Mouse (Mus musculus) limb, embryonic 12.5 days (tissue): ENCODE measurements around the gene Bicdl2. TPM values are rescaled to one million over a fixed set of nuclear protein-coding genes. Genes with fewer than 3 reads are reported as not detected.
A peak's percentile ranks its signal among the peaks of the same experiment; 100 is the strongest.

Experiments
- ATAC-seq: fragments of 200-750 bp; cut with Nextera tagmentation; 2 replicates; pipeline ENCODE4 v1.8.0; 2017; ENCODE audit warnings: low read depth, moderate TSS enrichment; ENCODE audit not compliant: insufficient number of reproducible peaks, insufficient read depth, low FRiP score, low TSS enrichment
- H3K27ac ChIP-seq: fragments of 300-500 bp; sonication (generic); 2 replicates; pipeline ENCODE4 v1.5.1; 2016; ENCODE audit warnings: mild to moderate bottlenecking, moderate library complexity
- H3K27me3 ChIP-seq: fragments of 300-500 bp; sonication (generic); 2 replicates; pipeline ENCODE4 v1.6.1; 2016; ENCODE audit warnings: mild to moderate bottlenecking, moderate library complexity
- H3K36me3 ChIP-seq: fragments of 300-500 bp; sonication (generic); 2 replicates; pipeline ENCODE4 v1.6.1; 2016; ENCODE audit warnings: mild to moderate bottlenecking, moderate library complexity
- H3K4me1 ChIP-seq: fragments of 300-500 bp; sonication (generic); replicated peaks from 2 replicates; pipeline ENCODE4 v1.6.1; 2016
- H3K4me2 ChIP-seq: fragments of 300-500 bp; sonication (generic); 2 replicates; pipeline ENCODE4 v1.6.1; 2016; ENCODE audit warnings: mild to moderate bottlenecking, moderate library complexity
- H3K4me3 ChIP-seq: fragments of 300-500 bp; sonication (generic); replicated peaks from 2 replicates; pipeline ENCODE4 v1.5.1; 2016; ENCODE audit warnings: mild to moderate bottlenecking
- H3K9ac ChIP-seq: fragments of 300-500 bp; sonication (generic); replicated peaks from 2 replicates; pipeline ENCODE4 v1.6.1; 2016; ENCODE audit warnings: mild to moderate bottlenecking, moderate library complexity
- H3K9me3 ChIP-seq: fragments of 300-500 bp; sonication (generic); 2 replicates; pipeline ENCODE4 v1.6.1; 2016; ENCODE audit warnings: mild to moderate bottlenecking, moderate library complexity
- WGBS: fragments of 180-500 bp; shearing (Covaris S2); methylation state at CpG from one replicate; pipeline ENCODE4 v1.1.7; 2016; 5-methylcytosine and 5-hydroxymethylcytosine counted together
- polyA plus RNA-seq: library from polyadenylated mRNA; unstranded; fragments of >200 nt; fragmentation: Nextera tagmentation; extraction: Ambion mirVana; gene quantifications from 2 replicates; pipeline ENCODE4 v1.2.1, GENCODE M21; 2016

The Bicdl2 gene
- polyA plus RNA-seq, 1 experiment from 2014 or later = 1.2 TPM

GRCm38 (mm10) chr17:23654001-23654400, 6.3 kb upstream of the Bicdl2 start:
- Histone ChIP-seq H3K4me2 (no peak overlapping the region), H3K27ac (no peak overlapping the region), H3K9me3 (no peaks in the 10 kb centered on the region), H3K27me3 (peaks cover under 1% of the 10 kb centered on the region; the same call in 1 of the 2 replicates), H3K36me3 (no peaks in the 10 kb centered on the region), H3K4me1 (no peaks in the 10 kb centered on the region), H3K4me3 (no peak overlapping the region), H3K9ac (no peak overlapping the region)
- WGBS = 61% methylated on average over 6 of the region's 6 CpGs
- no peak for ATAC-seq

GRCm38 (mm10) chr17:23654410-23654809, 5.9 kb upstream of the Bicdl2 start:
- ATAC-seq = no peak
- Histone ChIP-seq H3K4me2 (no peak overlapping the region), H3K4me1 (no peaks in the 10 kb centered on the region), H3K9me3 (no peaks in the 10 kb centered on the region), H3K4me3 (no peak overlapping the region), H3K27ac (no peak overlapping the region), H3K27me3 (peaks cover 5% of the 10 kb centered on the region), H3K9ac (no peak overlapping the region), H3K36me3 (no peaks in the 10 kb centered on the region)
- 63% methylated on average over 2 of the region's 2 CpGs for WGBS

- Histone ChIP-seq H3K27ac (no peak overlapping the region), H3K36me3 (no peaks in the 10 kb centered on the region), H3K9me3 (no peaks in the 10 kb centered on the region), H3K27me3 (peaks cover 42% of the 10 kb centered on the region), H3K4me3 (no peak overlapping the region), H3K4me2 (no peak overlapping the region), H3K9ac (no peak overlapping the region), H3K4me1 (0 out of 2 replicates have a peak, but pooled peaks cover 3% of the 10 kb centered on the region)
- ATAC-seq = no peak
- 81% methylated on average over 3 of the region's 3 CpGs for WGBS
Measured at GRCm38 (mm10) chr17:23658450-23658849, 1.9 kb upstream of the Bicdl2 start.

GRCm38 (mm10) chr17:23660876-23661200, 532 bp downstream of the Bicdl2 start:
- Histone ChIP-seq H3K4me2 (peak overlapping the region; percentile 27), H3K4me3 (no peak overlapping the region), H3K4me1 (0 out of 2 replicates have a peak, but pooled peaks cover 10% of the 10 kb centered on the region), H3K27ac (no peak overlapping the region), H3K27me3 (peaks cover 42% of the 10 kb centered on the region), H3K36me3 (no peaks in the 10 kb centered on the region), H3K9me3 (no peaks in the 10 kb centered on the region), H3K9ac (no peak overlapping the region)
- WGBS = 3% methylated on average over 14 of the region's 14 CpGs
- no peak for ATAC-seq

- H3K27me3 ChIP-seq = peaks cover 42% of the 10 kb centered on the region
- no peak overlapping the region for H3K4me2 ChIP-seq
- no peak overlapping the region for H3K4me3 ChIP-seq
Measured at GRCm38 (mm10) chr17:23661526-23661925, 1.2 kb downstream of the Bicdl2 start.

GRCm38 (mm10) chr17:23664556-23665021, 4.3 kb downstream of the Bicdl2 start:
- H3K4me3 ChIP-seq = no peak overlapping the region
- no peak overlapping the region for H3K4me2 ChIP-seq
- H3K9me3 ChIP-seq = no peaks in the 10 kb centered on the region
- no peak overlapping the region for H3K9ac ChIP-seq
- peaks cover 35% of the 10 kb centered on the region for H3K27me3 ChIP-seq
- H3K27ac ChIP-seq = no peak overlapping the region
- peaks cover 34% of the 10 kb centered on the region for H3K36me3 ChIP-seq
- H3K4me1 ChIP-seq = 0 out of 2 replicates have a peak, but pooled peaks cover 10% of the 10 kb centered on the region
- 10% methylated on average over 5 of the region's 5 CpGs for WGBS
- no peak; the same call in 1 of the 2 replicates for ATAC-seq

More at GRCm38 (mm10) chr17:23661526-23661925, 1.2 kb downstream of the Bicdl2 start:
- Histone ChIP-seq H3K9me3 (no peaks in the 10 kb centered on the region), H3K9ac (no peak overlapping the region), H3K36me3 (peaks cover 4% of the 10 kb centered on the region), H3K27ac (no peak overlapping the region), H3K4me1 (0 out of 2 replicates have a peak, but pooled peaks cover 10% of the 10 kb centered on the region)
- WGBS = 4% methylated on average over 9 of the region's 9 CpGs
- ATAC-seq = no peak

GRCm38 (mm10) chr17:23665511-23665910, 5.2 kb downstream of the Bicdl2 start:
- H3K9me3 ChIP-seq = no peaks in the 10 kb centered on the region
- H3K9ac ChIP-seq = no peak overlapping the region
- peaks cover 26% of the 10 kb centered on the region for H3K27me3 ChIP-seq
- H3K27ac ChIP-seq = no peak overlapping the region
- ATAC-seq = no peak
- 0 out of 2 replicates have a peak, but pooled peaks cover 7% of the 10 kb centered on the region for H3K4me1 ChIP-seq
- H3K4me3 ChIP-seq = no peak overlapping the region
- H3K36me3 ChIP-seq = peaks cover 44% of the 10 kb centered on the region
- H3K4me2 ChIP-seq = no peak overlapping the region
- 80% methylated on average over 14 of the region's 14 CpGs for WGBS

GRCm38 (mm10) chr17:23670516-23671074, 10.3 kb downstream of the Bicdl2 start:
- ATAC-seq = no peak
- Histone ChIP-seq H3K4me2 (no peak overlapping the region), H3K9ac (no peak overlapping the region), H3K36me3 (peaks cover 46% of the 10 kb centered on the region), H3K4me1 (peaks cover 23% of the 10 kb centered on the region), H3K9me3 (no peaks in the 10 kb centered on the region), H3K4me3 (no peak overlapping the region), H3K27me3 (peaks cover 12% of the 10 kb centered on the region), H3K27ac (no peak overlapping the region)
- WGBS = 85% methylated on average over 6 of the region's 7 CpGs

GRCm38 (mm10) chr17:23671519-23671918, 11.2 kb downstream of the Bicdl2 start:
- H3K4me3 ChIP-seq = no peak overlapping the region
- no peak overlapping the region for H3K27ac ChIP-seq
- 88% methylated on average over 3 of the region's 3 CpGs for WGBS
- no peak overlapping the region; the same call in 1 of the 2 replicates for H3K9ac ChIP-seq
- no peak overlapping the region for H3K4me2 ChIP-seq
- H3K36me3 ChIP-seq = peaks cover 43% of the 10 kb centered on the region
- H3K4me1 ChIP-seq = peaks cover 32% of the 10 kb centered on the region
- ATAC-seq = no peak
- H3K9me3 ChIP-seq = no peaks in the 10 kb centered on the region
- H3K27me3 ChIP-seq = peaks cover 21% of the 10 kb centered on the region

- 57% methylated on average over 3 of the region's 3 CpGs for WGBS
- Histone ChIP-seq H3K27me3 (peaks cover 25% of the 10 kb centered on the region), H3K9ac (no peak overlapping the region), H3K27ac (no peak overlapping the region), H3K4me1 (peaks cover 35% of the 10 kb centered on the region), H3K4me3 (peak overlapping the region; percentile 59), H3K4me2 (peak overlapping the region; percentile 74), H3K9me3 (no peaks in the 10 kb centered on the region), H3K36me3 (peaks cover 30% of the 10 kb centered on the region)
- ATAC-seq = no peak
Measured at GRCm38 (mm10) chr17:23672761-23673160, 12.5 kb downstream of the Bicdl2 start.

- H3K4me3 ChIP-seq = peak within 1 kb of the TSS; percentile 59
- peak within 1 kb of the TSS; percentile 74 for H3K4me2 ChIP-seq
- H3K36me3 ChIP-seq = peaks cover 22% of the 10 kb centered on the region
- H3K9me3 ChIP-seq = no peaks in the 10 kb centered on the region
- peak within 1 kb of the TSS; percentile 50; the same call in 1 of the 2 replicates for H3K27ac ChIP-seq
- peaks cover 33% of the 10 kb centered on the region for H3K27me3 ChIP-seq
- ATAC-seq = peak; percentile 93
- H3K4me1 ChIP-seq = peaks cover 35% of the 10 kb centered on the region
- WGBS = under 1% methylated on average over 45 of the region's 45 CpGs
- H3K9ac ChIP-seq = peak within 1 kb of the TSS; percentile 58
Measured at GRCm38 (mm10) chr17:23673424-23674073, 13.2 kb downstream of the Bicdl2 start, which contains the start of the genes Hcfc1r1 and Thoc6. Hcfc1r1 (plus strand) TSS chr17:23673596. Thoc6 (minus strand) TSS chr17:23673882.
